Mouse (Mus musculus): Measurements from ENCODE around the gene Cldn6. TPM values are rescaled to one million over a fixed set of nuclear protein-coding genes. Genes with fewer than 3 reads are reported as not detected.

Cldn6 gene
- 0.14 and 8.5 TPM in 2 replicates for polyA plus RNA-seq (2015; fragmentation: Nextera tagmentation; extraction: Ambion mirVana)

- peaks cover 46% of the 10 kb centered on the region for H3K4me1 ChIP-seq
- 3% methylated on average over 38 of the region's 38 CpGs for WGBS
- H3K9me3 ChIP-seq (replicated peaks), result no peaks in the 10 kb centered on the region
- H3K4me2 ChIP-seq, result peak within 1 kb of the TSS; percentile 11
- no peak within 1 kb of the TSS for H3K27ac ChIP-seq (replicated peaks)
- H3K27me3 ChIP-seq (replicated peaks), result peaks cover 86% of the 10 kb centered on the region
- no peak for ATAC-seq (ENCODE audit: low FRiP score)
- no peaks in the 10 kb centered on the region for H3K36me3 ChIP-seq
- 0 out of 2 replicates have a peak within 1 kb of the TSS, but pooled peaks have one; percentile 0 for H3K4me3 ChIP-seq (replicated peaks)
- no peak within 1 kb of the TSS for H3K9ac ChIP-seq (replicated peaks)
Measured at GRCm38 (mm10) chr17:23679127-23679835, at the start of gene Cldn6. Cldn6 (plus strand) TSS chr17:23679249.

GRCm38 (mm10) chr17:23630195-23631020 lies 48.6 kb upstream of the Cldn6 start:
- Histone ChIP-seq H3K4me2 (peak overlapping the region; percentile 49), H3K27me3 (replicated peaks) (no peaks in the 10 kb centered on the region), H3K36me3 (no peaks in the 10 kb centered on the region), H3K27ac (replicated peaks) (no peak overlapping the region), H3K9me3 (replicated peaks) (no peaks in the 10 kb centered on the region), H3K4me1 (0 out of 2 replicates have a peak, but pooled peaks cover 3% of the 10 kb centered on the region), H3K4me3 (replicated peaks) (no peak overlapping the region; the same call in 1 of the 2 replicates), H3K9ac (replicated peaks) (no peak overlapping the region)
- ATAC-seq (ENCODE audit: low FRiP score), result 0 out of 2 replicates have a peak, but pooled peaks have one; percentile 53
- 20% methylated on average over 22 of the region's 22 CpGs for WGBS

GRCm38 (mm10) chr17:23631241-23631640 lies 47.8 kb upstream of the Cldn6 start:
- Histone ChIP-seq H3K9ac (replicated peaks) (no peak overlapping the region), H3K4me3 (replicated peaks) (no peak overlapping the region), H3K36me3 (no peaks in the 10 kb centered on the region), H3K27me3 (replicated peaks) (no peaks in the 10 kb centered on the region), H3K4me2 (no peak overlapping the region), H3K4me1 (0 out of 2 replicates have a peak, but pooled peaks cover 3% of the 10 kb centered on the region), H3K27ac (replicated peaks) (no peak overlapping the region), H3K9me3 (replicated peaks) (no peaks in the 10 kb centered on the region)
- 89% methylated on average over 8 of the region's 8 CpGs for WGBS
- ATAC-seq (ENCODE audit: low FRiP score), result no peak

GRCm38 (mm10) chr17:23644613-23645495 lies 34.2 kb upstream of the Cldn6 start, which contains the start of gene Mmp25:
Mmp25 (minus strand) TSS chr17:23645277.
- H3K4me2 ChIP-seq, result peak within 1 kb of the TSS; percentile 66
- no peaks in the 10 kb centered on the region for H3K9me3 ChIP-seq (replicated peaks)
- H3K4me1 ChIP-seq, result peaks cover 11% of the 10 kb centered on the region
- H3K4me3 ChIP-seq (replicated peaks), result peak within 1 kb of the TSS; percentile 36
- peak within 1 kb of the TSS; percentile 34 for H3K9ac ChIP-seq (replicated peaks)
- ATAC-seq (ENCODE audit: low FRiP score), result peak; percentile 14; the same call in 1 of the 2 replicates
- under 1% methylated on average over 58 of the region's 58 CpGs for WGBS
- H3K27me3 ChIP-seq (replicated peaks), result peaks cover 39% of the 10 kb centered on the region
- no peaks in the 10 kb centered on the region for H3K36me3 ChIP-seq
- no peak within 1 kb of the TSS for H3K27ac ChIP-seq (replicated peaks)

- H3K4me3 ChIP-seq (replicated peaks), result no peak overlapping the region
- H3K9me3 ChIP-seq (replicated peaks), result no peaks in the 10 kb centered on the region
- H3K9ac ChIP-seq (replicated peaks), result no peak overlapping the region
- no peak for ATAC-seq (ENCODE audit: low FRiP score)
- peaks cover 11% of the 10 kb centered on the region for H3K4me1 ChIP-seq
- peaks cover 39% of the 10 kb centered on the region for H3K27me3 ChIP-seq (replicated peaks)
- WGBS, result 37% methylated on average over 10 of the region's 10 CpGs
- no peak overlapping the region for H3K4me2 ChIP-seq
- no peaks in the 10 kb centered on the region for H3K36me3 ChIP-seq
- no peak overlapping the region for H3K27ac ChIP-seq (replicated peaks)
Measured at GRCm38 (mm10) chr17:23645894-23646293, 33.2 kb upstream of the Cldn6 start.

GRCm38 (mm10) chr17:23651363-23651762 lies 27.7 kb upstream of the Cldn6 start:
- no peak overlapping the region for H3K27ac ChIP-seq (replicated peaks)
- H3K4me2 ChIP-seq, result no peak overlapping the region
- ATAC-seq (ENCODE audit: low FRiP score), result no peak
- H3K36me3 ChIP-seq, result no peaks in the 10 kb centered on the region
- WGBS, result 79% methylated on average over 6 of the region's 6 CpGs
- peaks cover 9% of the 10 kb centered on the region for H3K27me3 ChIP-seq (replicated peaks)
- no peaks in the 10 kb centered on the region for H3K9me3 ChIP-seq (replicated peaks)
- H3K9ac ChIP-seq (replicated peaks), result no peak overlapping the region
- H3K4me3 ChIP-seq (replicated peaks), result no peak overlapping the region
- no peaks in the 10 kb centered on the region for H3K4me1 ChIP-seq

GRCm38 (mm10) chr17:23653324-23653723 lies 25.7 kb upstream of the Cldn6 start:
- ATAC-seq (ENCODE audit: low FRiP score), result no peak
- H3K4me3 ChIP-seq (replicated peaks), result no peak overlapping the region
- H3K4me1 ChIP-seq, result no peaks in the 10 kb centered on the region
- no peak overlapping the region for H3K9ac ChIP-seq (replicated peaks)
- H3K36me3 ChIP-seq, result no peaks in the 10 kb centered on the region
- H3K27ac ChIP-seq (replicated peaks), result no peak overlapping the region
- no peaks in the 10 kb centered on the region for H3K9me3 ChIP-seq (replicated peaks)
- 70% methylated on average over 2 of the region's 2 CpGs for WGBS
- H3K4me2 ChIP-seq, result no peak overlapping the region
- H3K27me3 ChIP-seq (replicated peaks), result no peaks in the 10 kb centered on the region; the same call in 1 of the 2 replicates

- Histone ChIP-seq H3K9me3 (replicated peaks) (no peaks in the 10 kb centered on the region), H3K27ac (replicated peaks) (no peak overlapping the region), H3K27me3 (replicated peaks) (peaks cover 2% of the 10 kb centered on the region), H3K4me1 (no peaks in the 10 kb centered on the region), H3K9ac (replicated peaks) (no peak overlapping the region), H3K4me3 (replicated peaks) (no peak overlapping the region), H3K4me2 (no peak overlapping the region), H3K36me3 (no peaks in the 10 kb centered on the region)
- WGBS, result 69% methylated on average over 6 of the region's 6 CpGs
- ATAC-seq (ENCODE audit: low FRiP score), result no peak
Measured at GRCm38 (mm10) chr17:23654001-23654400, 25.0 kb upstream of the Cldn6 start.

GRCm38 (mm10) chr17:23654410-23654809 lies 24.6 kb upstream of the Cldn6 start:
- H3K27me3 ChIP-seq (replicated peaks), result peaks cover 6% of the 10 kb centered on the region
- no peaks in the 10 kb centered on the region for H3K36me3 ChIP-seq
- H3K4me3 ChIP-seq (replicated peaks), result no peak overlapping the region
- H3K9me3 ChIP-seq (replicated peaks), result no peaks in the 10 kb centered on the region
- H3K4me1 ChIP-seq, result no peaks in the 10 kb centered on the region
- no peak overlapping the region for H3K27ac ChIP-seq (replicated peaks)
- no peak overlapping the region for H3K9ac ChIP-seq (replicated peaks)
- no peak overlapping the region for H3K4me2 ChIP-seq
- no peak for ATAC-seq (ENCODE audit: low FRiP score)
- 65% methylated on average over 2 of the region's 2 CpGs for WGBS

- WGBS, result 74% methylated on average over 3 of the region's 3 CpGs
- Histone ChIP-seq H3K9ac (replicated peaks) (no peak overlapping the region), H3K27me3 (replicated peaks) (peaks cover 44% of the 10 kb centered on the region), H3K27ac (replicated peaks) (no peak overlapping the region), H3K36me3 (no peaks in the 10 kb centered on the region), H3K4me3 (replicated peaks) (no peak overlapping the region), H3K4me2 (no peak overlapping the region), H3K4me1 (peaks cover 8% of the 10 kb centered on the region; the same call in 1 of the 2 replicates), H3K9me3 (replicated peaks) (no peaks in the 10 kb centered on the region)
- ATAC-seq (ENCODE audit: low FRiP score), result no peak
Measured at GRCm38 (mm10) chr17:23658450-23658849, 20.6 kb upstream of the Cldn6 start.

Data from neural tube, embryonic 15.5 days (tissue).